Mouse (Mus musculus): ENCODE results near the gene Cadm2. TPM values are rescaled to one million over a fixed set of nuclear protein-coding genes. Genes with fewer than 3 reads are reported as not detected.

The Cadm2 gene
- polyA plus RNA-seq, 1 experiment from 2014 or later = 46.9 TPM

DNA sequence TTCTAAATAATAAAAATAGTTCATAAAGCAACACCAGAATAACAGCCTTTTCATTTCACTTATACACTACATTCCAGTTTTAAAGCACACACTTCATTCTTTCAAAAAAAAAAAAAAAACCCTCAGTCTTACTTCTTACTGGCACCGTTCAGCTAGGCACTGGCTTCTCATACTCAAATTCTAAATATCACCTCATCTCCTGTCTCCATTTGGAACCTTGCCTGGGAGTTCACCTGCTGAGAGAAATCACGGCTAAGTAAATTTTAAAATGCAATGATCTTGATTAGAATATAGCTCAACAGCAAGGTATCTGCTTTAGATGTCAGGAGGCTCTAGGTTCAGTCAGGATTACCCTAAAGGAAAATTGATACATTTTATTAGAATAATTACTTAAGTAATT, 210.2 kb downstream of the Cadm2 start:
- H3K27ac ChIP-seq (ENCODE audit: low read length) = no peak overlapping the region
- H3K9me3 ChIP-seq (ENCODE audit: control insufficient read depth, low read length) = no peaks in the 10 kb centered on the region
- 45% methylated on average over 2 of the region's 2 CpGs for WGBS
- no peak for ATAC-seq
- no peak overlapping the region for H3K4me3 ChIP-seq (replicated peaks; ENCODE audit: low read length)
- H3K4me2 ChIP-seq (ENCODE audit: low read length) = no peak overlapping the region
- H3K9ac ChIP-seq (replicated peaks; ENCODE audit: low read depth, low read length) = no peak overlapping the region
- H3K27me3 ChIP-seq (replicated peaks; ENCODE audit: control insufficient read depth, insufficient read depth, low read length) = no peaks in the 10 kb centered on the region
- H3K4me1 ChIP-seq (replicated peaks; ENCODE audit: control insufficient read depth, insufficient read depth, low read length) = no peaks in the 10 kb centered on the region
- H3K36me3 ChIP-seq (ENCODE audit: control insufficient read depth, insufficient read depth) = no peaks in the 10 kb centered on the region

DNA sequence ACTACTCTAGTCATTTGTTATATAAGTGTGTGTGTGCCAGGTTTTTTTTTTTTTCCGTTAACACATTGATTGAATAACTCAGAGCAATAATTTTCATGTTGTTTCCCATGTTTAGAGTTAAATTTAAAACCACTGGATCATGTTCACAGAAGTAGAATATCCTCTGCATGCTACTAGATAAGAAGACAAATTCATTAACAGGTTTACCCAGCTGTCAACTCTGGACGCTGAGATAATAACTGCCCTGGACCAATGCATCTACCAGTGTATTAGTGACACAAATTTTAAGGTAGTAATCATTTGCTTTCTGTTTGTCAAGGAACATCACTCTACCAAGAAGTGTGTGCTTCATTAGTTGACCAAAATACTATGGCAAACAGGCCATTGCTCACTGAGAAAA, 253.0 kb downstream of the Cadm2 start:
- H3K4me1 ChIP-seq (replicated peaks; ENCODE audit: control insufficient read depth, insufficient read depth, low read length) = no peaks in the 10 kb centered on the region
- 83% methylated on average over 2 of the region's 2 CpGs for WGBS
- no peaks in the 10 kb centered on the region for H3K9me3 ChIP-seq (ENCODE audit: control insufficient read depth, low read length)
- no peak overlapping the region for H3K4me2 ChIP-seq (ENCODE audit: low read length)
- H3K27me3 ChIP-seq (replicated peaks; ENCODE audit: control insufficient read depth, insufficient read depth, low read length) = no peaks in the 10 kb centered on the region
- no peak overlapping the region for H3K4me3 ChIP-seq (replicated peaks; ENCODE audit: low read length)
- H3K36me3 ChIP-seq (ENCODE audit: control insufficient read depth, insufficient read depth) = no peaks in the 10 kb centered on the region
- no peak overlapping the region for H3K9ac ChIP-seq (replicated peaks; ENCODE audit: low read depth, low read length)
- no peak overlapping the region for H3K27ac ChIP-seq (ENCODE audit: low read length)
- ATAC-seq = no peak

DNA sequence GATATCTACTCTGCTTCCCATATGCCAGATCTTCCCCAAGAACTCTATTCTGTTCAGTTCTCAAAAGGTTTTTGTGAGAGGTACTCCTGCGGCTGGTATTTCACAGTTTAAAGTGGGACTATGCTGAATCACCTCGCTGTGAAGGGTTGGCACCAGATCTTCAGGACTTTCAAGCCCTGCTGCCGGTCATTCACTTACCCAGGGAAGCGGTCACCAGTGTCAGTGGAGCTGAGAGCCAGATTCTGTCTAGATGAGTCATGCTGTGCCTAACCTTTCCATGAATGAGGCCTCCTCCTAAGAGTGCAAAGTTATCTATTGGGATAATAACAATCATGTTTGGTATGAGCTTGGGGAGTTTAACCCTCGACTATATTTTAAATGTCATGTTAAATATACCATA, 272.7 kb downstream of the Cadm2 start:
- H3K4me3 ChIP-seq (replicated peaks; ENCODE audit: low read length) = no peak overlapping the region
- no peaks in the 10 kb centered on the region for H3K36me3 ChIP-seq (ENCODE audit: control insufficient read depth, insufficient read depth)
- WGBS = 84% methylated on average over 5 of the region's 5 CpGs
- H3K27ac ChIP-seq (ENCODE audit: low read length) = no peak overlapping the region
- no peaks in the 10 kb centered on the region for H3K27me3 ChIP-seq (replicated peaks; ENCODE audit: control insufficient read depth, insufficient read depth, low read length)
- ATAC-seq = no peak
- H3K4me1 ChIP-seq (replicated peaks; ENCODE audit: control insufficient read depth, insufficient read depth, low read length) = no peaks in the 10 kb centered on the region
- no peak overlapping the region for H3K9ac ChIP-seq (replicated peaks; ENCODE audit: low read depth, low read length)
- H3K4me2 ChIP-seq (ENCODE audit: low read length) = no peak overlapping the region
- no peaks in the 10 kb centered on the region for H3K9me3 ChIP-seq (ENCODE audit: control insufficient read depth, low read length)

DNA sequence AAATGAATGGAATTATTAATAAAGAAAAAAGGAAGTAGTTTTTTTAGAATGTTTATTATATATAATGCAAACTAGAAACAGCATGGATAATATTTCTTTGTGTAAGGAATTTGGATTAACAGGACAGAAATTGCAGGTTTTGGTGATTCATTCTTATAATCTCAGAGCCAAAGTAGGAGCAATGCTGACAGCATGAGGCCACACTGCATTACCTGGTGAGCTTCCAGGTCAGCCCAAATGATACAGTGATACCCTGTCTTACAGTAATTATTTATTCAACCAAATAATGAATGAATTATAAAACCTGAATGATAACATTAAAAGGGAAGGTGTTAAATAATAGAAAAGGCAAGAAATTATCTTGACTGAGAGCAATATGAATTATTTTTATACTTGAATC, 273.1 kb downstream of the Cadm2 start:
- H3K4me1 ChIP-seq (replicated peaks; ENCODE audit: control insufficient read depth, insufficient read depth, low read length) = no peaks in the 10 kb centered on the region
- no peak overlapping the region for H3K27ac ChIP-seq (ENCODE audit: low read length)
- no peak overlapping the region for H3K9ac ChIP-seq (replicated peaks; ENCODE audit: low read depth, low read length)
- no peaks in the 10 kb centered on the region for H3K36me3 ChIP-seq (ENCODE audit: control insufficient read depth, insufficient read depth)
- ATAC-seq = no peak
- no peak overlapping the region for H3K4me2 ChIP-seq (ENCODE audit: low read length)
- no peaks in the 10 kb centered on the region for H3K9me3 ChIP-seq (ENCODE audit: control insufficient read depth, low read length)
- H3K27me3 ChIP-seq (replicated peaks; ENCODE audit: control insufficient read depth, insufficient read depth, low read length) = no peaks in the 10 kb centered on the region
- H3K4me3 ChIP-seq (replicated peaks; ENCODE audit: low read length) = no peak overlapping the region

DNA sequence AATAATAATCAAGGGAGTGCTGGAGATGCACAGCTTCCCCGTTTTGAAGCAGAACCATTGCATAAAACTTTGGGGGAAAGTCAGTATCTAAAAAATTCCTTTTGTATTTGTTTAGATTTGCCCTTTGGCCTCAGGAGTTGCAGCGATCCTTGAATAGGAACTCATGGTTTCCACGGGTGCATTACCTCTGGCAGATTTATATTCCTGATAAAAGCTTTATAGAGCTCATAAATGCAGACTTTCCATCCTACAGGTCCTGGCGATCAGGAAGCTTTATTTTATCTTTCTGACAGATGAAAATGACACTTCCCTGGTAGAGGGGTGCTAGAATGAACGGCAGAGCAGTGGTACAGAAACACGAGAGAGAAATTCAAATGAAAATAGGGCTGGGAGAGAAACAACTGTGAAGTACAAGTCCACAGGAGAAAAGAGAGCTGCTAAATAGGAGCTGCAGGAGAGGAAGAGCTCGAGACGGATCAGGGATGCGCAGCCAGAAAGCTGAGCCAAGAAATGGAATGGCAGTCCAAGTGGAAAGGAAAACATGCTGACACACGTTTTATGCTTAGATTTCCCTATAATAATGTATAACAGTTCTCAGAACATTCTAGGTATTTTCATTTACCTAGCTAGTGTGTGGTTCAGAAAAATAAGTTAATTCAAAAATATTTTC, 274.0 kb downstream of the Cadm2 start:
- 61% methylated on average over 10 of the region's 10 CpGs for WGBS

DNA sequence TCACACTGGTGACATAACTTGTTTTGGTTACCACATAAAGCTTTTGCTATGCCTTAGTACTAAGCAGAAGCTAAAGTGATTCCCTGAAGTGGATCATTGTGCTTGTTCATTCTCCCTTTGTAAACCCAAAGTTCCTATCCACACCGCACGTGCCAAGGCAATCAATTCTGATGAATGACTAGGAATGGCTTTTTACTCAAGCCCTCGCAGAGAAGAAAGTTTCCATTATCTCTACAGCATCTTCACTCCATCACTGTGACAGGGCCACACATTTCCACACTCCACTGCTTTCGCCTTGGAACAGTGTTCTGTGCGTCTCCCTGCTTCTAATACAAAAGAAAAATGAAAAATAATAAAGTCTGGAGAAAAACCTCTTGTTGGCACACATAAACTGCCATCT, 276.5 kb downstream of the Cadm2 start:
- no peak for ATAC-seq
- Histone ChIP-seq H3K9me3 (ENCODE audit: control insufficient read depth, low read length) (no peaks in the 10 kb centered on the region), H3K27ac (ENCODE audit: low read length) (no peak overlapping the region), H3K4me1 (replicated peaks; ENCODE audit: control insufficient read depth, insufficient read depth, low read length) (no peaks in the 10 kb centered on the region), H3K9ac (replicated peaks; ENCODE audit: low read depth, low read length) (no peak overlapping the region), H3K27me3 (replicated peaks; ENCODE audit: control insufficient read depth, insufficient read depth, low read length) (no peaks in the 10 kb centered on the region), H3K4me2 (ENCODE audit: low read length) (no peak overlapping the region), H3K4me3 (replicated peaks; ENCODE audit: low read length) (no peak overlapping the region), H3K36me3 (ENCODE audit: control insufficient read depth, insufficient read depth) (no peaks in the 10 kb centered on the region)
- WGBS = 27% methylated on average over 5 of the region's 5 CpGs

More for the DNA sequence above, 274.0 kb downstream of the Cadm2 start:
- no peak overlapping the region for H3K9ac ChIP-seq (replicated peaks; ENCODE audit: low read depth, low read length)
- no peak overlapping the region for H3K4me3 ChIP-seq (replicated peaks; ENCODE audit: low read length)
- 0 out of 2 replicates have a peak, but pooled peaks have one; percentile 28 for ATAC-seq
- no peaks in the 10 kb centered on the region for H3K27me3 ChIP-seq (replicated peaks; ENCODE audit: control insufficient read depth, insufficient read depth, low read length)
- H3K4me2 ChIP-seq (ENCODE audit: low read length) = no peak overlapping the region
- H3K27ac ChIP-seq (ENCODE audit: low read length) = no peak overlapping the region
- H3K36me3 ChIP-seq (ENCODE audit: control insufficient read depth, insufficient read depth) = no peaks in the 10 kb centered on the region
- H3K4me1 ChIP-seq (replicated peaks; ENCODE audit: control insufficient read depth, insufficient read depth, low read length) = no peaks in the 10 kb centered on the region
- H3K9me3 ChIP-seq (ENCODE audit: control insufficient read depth, low read length) = no peaks in the 10 kb centered on the region

DNA sequence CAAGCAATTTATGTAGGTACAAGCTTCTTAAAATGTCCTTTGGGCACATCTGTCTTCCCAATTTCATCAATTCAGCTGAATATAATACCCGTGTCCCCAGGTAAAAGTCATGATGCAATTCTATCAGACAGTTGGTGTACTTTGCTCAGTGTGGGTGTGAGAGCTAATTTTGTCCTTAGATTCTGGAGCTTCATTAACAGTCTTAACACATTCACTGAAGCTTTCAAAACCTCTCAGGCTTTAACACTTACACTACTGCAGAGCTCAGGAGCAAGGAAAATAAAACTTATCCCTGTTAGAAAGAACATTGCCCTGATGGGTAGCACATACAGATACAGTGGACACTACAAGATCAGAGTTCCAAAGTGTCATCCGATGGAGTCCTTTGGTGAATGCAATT, 309.7 kb downstream of the Cadm2 start:
- Histone ChIP-seq H3K4me2 (ENCODE audit: low read length) (no peak overlapping the region), H3K36me3 (ENCODE audit: control insufficient read depth, insufficient read depth) (no peaks in the 10 kb centered on the region), H3K27ac (ENCODE audit: low read length) (no peak overlapping the region), H3K4me3 (replicated peaks; ENCODE audit: low read length) (no peak overlapping the region), H3K9me3 (ENCODE audit: control insufficient read depth, low read length) (no peaks in the 10 kb centered on the region), H3K4me1 (replicated peaks; ENCODE audit: control insufficient read depth, insufficient read depth, low read length) (peaks cover 3% of the 10 kb centered on the region; the same call in 1 of the 2 replicates), H3K9ac (replicated peaks; ENCODE audit: low read depth, low read length) (no peak overlapping the region), H3K27me3 (replicated peaks; ENCODE audit: control insufficient read depth, insufficient read depth, low read length) (no peaks in the 10 kb centered on the region)
- WGBS = 59% methylated on average over 2 of the region's 2 CpGs
- peak; percentile 71 for ATAC-seq

DNA sequence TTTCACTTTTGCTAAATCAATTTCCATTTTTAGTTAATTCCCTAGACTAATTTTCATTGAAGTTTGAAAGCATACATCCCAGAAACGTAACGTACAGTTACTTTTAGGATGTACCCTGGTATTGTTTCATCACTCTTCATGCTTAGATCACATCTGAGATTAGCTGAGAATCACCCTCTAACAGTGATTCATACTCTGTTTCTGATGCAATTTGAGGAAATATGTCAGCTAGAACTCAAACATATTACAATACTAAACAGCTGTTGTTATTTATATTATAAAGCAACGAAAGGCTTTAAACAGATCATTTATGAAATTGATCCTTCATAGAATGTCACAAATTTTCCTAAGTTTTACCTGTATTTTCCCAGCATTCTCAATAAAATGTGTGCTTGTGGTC, 336.0 kb downstream of the Cadm2 start:
- no peaks in the 10 kb centered on the region for H3K9me3 ChIP-seq (ENCODE audit: control insufficient read depth, low read length)
- WGBS = 94% methylated on average over 3 of the region's 3 CpGs
- H3K4me1 ChIP-seq (replicated peaks; ENCODE audit: control insufficient read depth, insufficient read depth, low read length) = no peaks in the 10 kb centered on the region
- no peaks in the 10 kb centered on the region for H3K27me3 ChIP-seq (replicated peaks; ENCODE audit: control insufficient read depth, insufficient read depth, low read length)
- no peak overlapping the region for H3K4me3 ChIP-seq (replicated peaks; ENCODE audit: low read length)
- H3K4me2 ChIP-seq (ENCODE audit: low read length) = no peak overlapping the region
- ATAC-seq = no peak
- H3K9ac ChIP-seq (replicated peaks; ENCODE audit: low read depth, low read length) = no peak overlapping the region
- no peaks in the 10 kb centered on the region for H3K36me3 ChIP-seq (ENCODE audit: control insufficient read depth, insufficient read depth)
- H3K27ac ChIP-seq (ENCODE audit: low read length) = no peak overlapping the region

DNA sequence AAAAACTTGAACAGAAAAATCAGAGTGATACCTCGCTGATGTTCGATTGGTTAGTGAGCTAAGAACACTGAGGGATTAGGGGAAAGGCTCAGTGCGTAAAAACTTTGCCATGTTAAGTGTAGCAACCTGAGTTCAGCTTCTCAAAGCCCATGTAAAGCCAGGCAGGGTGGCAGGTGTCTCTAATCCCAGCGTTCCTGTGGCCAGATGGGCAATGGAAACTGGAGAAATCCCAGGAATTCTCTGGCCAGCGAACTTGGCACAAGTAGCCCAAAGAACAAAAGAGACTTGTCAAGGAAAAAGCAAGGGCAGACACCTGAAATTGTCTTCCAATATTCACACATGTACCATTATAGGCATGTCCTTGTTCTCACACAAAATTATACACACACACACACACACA, 377.1 kb downstream of the Cadm2 start:
- no peak overlapping the region for H3K4me3 ChIP-seq (replicated peaks; ENCODE audit: low read length)
- H3K36me3 ChIP-seq (ENCODE audit: control insufficient read depth, insufficient read depth) = no peaks in the 10 kb centered on the region
- no peak overlapping the region for H3K4me2 ChIP-seq (ENCODE audit: low read length)
- H3K27ac ChIP-seq (ENCODE audit: low read length) = no peak overlapping the region
- H3K27me3 ChIP-seq (replicated peaks; ENCODE audit: control insufficient read depth, insufficient read depth, low read length) = no peaks in the 10 kb centered on the region
- no peaks in the 10 kb centered on the region for H3K4me1 ChIP-seq (replicated peaks; ENCODE audit: control insufficient read depth, insufficient read depth, low read length)
- 80% methylated on average over 5 of the region's 5 CpGs for WGBS
- H3K9ac ChIP-seq (replicated peaks; ENCODE audit: low read depth, low read length) = no peak overlapping the region
- no peak for ATAC-seq
- H3K9me3 ChIP-seq (ENCODE audit: control insufficient read depth, low read length) = no peaks in the 10 kb centered on the region

DNA sequence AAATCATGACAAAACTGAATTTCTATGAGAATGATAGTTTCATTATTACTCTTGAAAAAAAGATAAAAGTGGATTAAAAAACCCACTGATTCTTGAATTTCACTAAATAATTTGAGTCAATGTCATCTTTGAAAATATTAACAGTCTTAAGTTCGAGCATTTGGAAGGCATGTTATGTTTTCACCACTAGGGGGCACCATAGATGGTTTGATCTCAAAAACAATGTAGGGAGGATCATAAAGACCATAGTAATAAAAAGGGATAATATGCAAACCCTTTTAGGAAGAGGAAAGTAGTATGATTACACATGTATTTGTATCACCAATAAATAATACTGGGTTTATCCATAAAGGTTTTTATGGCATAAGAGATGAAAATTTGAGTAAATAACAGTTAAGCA, 385.8 kb downstream of the Cadm2 start:
- H3K36me3 ChIP-seq (ENCODE audit: control insufficient read depth, insufficient read depth) = no peaks in the 10 kb centered on the region
- H3K4me3 ChIP-seq (replicated peaks; ENCODE audit: low read length) = no peak overlapping the region
- H3K4me1 ChIP-seq (replicated peaks; ENCODE audit: control insufficient read depth, insufficient read depth, low read length) = no peaks in the 10 kb centered on the region
- ATAC-seq = no peak
- H3K4me2 ChIP-seq (ENCODE audit: low read length) = no peak overlapping the region
- no peak overlapping the region for H3K9ac ChIP-seq (replicated peaks; ENCODE audit: low read depth, low read length)
- H3K27ac ChIP-seq (ENCODE audit: low read length) = no peak overlapping the region
- WGBS = 27% methylated on average over 1 of the region's 1 CpGs
- H3K27me3 ChIP-seq (replicated peaks; ENCODE audit: control insufficient read depth, insufficient read depth, low read length) = no peaks in the 10 kb centered on the region
- H3K9me3 ChIP-seq (ENCODE audit: control insufficient read depth, low read length) = no peaks in the 10 kb centered on the region
